Mouse (Mus musculus) adrenal gland, postnatal 14 days (tissue): ENCODE measurements around the gene Thap3. TPM values are rescaled to one million over a fixed set of nuclear protein-coding genes. Genes with fewer than 3 reads are reported as not detected.

Source experiments
- DNase-seq: peaks from one replicate; pipeline ENCODE4 v3.0.0; 2021; ENCODE audit warnings: mixed read lengths
- total RNA-seq: library from RNA; stranded (reverse); gene quantifications from 2 replicates; pipeline ENCODE4 v1.2.3, GENCODE M21; 2021

Thap3 gene
- total RNA-seq, 1 experiment from 2014 or later: 15.2 TPM

DNA sequence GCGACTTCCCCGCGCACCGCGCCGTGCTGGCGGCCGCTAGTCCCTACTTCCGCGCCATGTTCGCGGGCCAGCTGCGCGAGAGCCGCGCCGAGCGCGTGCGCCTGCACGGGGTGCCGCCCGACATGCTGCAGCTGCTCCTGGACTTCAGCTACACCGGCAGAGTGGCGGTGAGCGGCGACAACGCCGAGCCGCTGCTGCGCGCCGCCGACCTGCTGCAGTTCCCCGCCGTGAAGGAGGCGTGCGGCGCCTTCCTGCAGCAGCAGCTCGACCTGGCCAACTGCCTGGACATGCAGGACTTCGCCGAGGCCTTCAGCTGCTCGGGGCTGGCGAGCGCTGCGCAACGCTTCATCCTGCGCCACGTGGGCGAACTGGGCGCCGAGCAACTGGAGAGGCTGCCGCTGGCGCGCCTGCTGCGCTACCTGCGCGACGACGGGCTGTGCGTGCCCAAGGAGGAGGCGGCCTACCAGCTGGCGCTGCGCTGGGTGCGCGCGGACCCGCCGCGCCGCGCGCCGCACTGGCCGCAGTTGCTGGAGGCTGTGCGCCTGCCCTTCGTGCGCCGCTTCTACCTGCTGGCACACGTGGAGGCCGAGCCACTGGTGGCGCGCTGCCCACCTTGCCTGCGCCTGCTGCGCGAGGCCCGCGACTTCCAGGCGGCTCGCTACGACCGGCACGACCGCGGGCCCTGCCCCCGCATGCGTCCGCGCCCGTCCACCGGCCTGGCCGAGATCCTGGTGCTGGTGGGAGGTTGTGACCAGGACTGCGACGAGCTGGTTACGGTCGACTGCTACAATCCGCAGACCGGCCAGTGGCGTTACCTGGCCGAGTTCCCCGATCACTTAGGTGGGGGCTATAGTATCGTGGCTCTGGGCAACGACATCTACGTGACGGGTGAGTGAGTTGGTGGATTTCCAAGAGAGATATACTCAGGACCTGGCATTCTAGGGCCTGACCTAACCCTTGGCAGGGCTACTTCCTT is 20.6 kb upstream of the Thap3 start:
- peak; percentile 83 for DNase-seq

- DNase-seq: peak; percentile 98
These were observed 19.9 kb upstream of the Thap3 start, which contains the start of gene Klhl21 for GRCm38 (mm10) chr4:152008622-152009075. Gene Klhl21, plus strand, starts transcription at chr4:152008803.

DNA sequence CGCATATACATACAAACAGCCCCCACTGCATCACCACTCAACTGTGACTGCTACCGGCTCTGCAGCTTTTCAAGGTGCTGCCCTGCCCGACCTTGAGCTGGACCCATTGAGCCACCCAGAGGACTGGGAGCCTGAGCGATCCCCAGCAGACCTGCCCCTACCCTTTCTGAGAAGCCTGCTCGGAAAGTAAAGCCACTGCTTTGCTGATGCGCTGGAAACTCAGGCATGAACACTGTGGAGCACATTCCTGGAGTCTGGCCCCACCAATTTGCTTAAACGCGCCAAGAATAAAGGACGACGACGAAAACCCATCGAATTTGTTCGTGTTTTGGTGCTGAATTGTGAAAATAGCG is 19.3 kb upstream of the Thap3 start:
- peak; percentile 44 for DNase-seq

GRCm38 (mm10) chr4:152007481-152008147 is 18.8 kb upstream of the Thap3 start:
- no peak for DNase-seq

GRCm38 (mm10) chr4:152006812-152007211 is 18.0 kb upstream of the Thap3 start:
- DNase-seq: no peak

GRCm38 (mm10) chr4:152006137-152006536 is 17.3 kb upstream of the Thap3 start:
- DNase-seq: no peak

- DNase-seq: no peak
These were observed 13.3 kb upstream of the Thap3 start for GRCm38 (mm10) chr4:152002063-152002462.

- DNase-seq: no peak
These were observed 12.5 kb upstream of the Thap3 start for GRCm38 (mm10) chr4:152001335-152001734.

DNA sequence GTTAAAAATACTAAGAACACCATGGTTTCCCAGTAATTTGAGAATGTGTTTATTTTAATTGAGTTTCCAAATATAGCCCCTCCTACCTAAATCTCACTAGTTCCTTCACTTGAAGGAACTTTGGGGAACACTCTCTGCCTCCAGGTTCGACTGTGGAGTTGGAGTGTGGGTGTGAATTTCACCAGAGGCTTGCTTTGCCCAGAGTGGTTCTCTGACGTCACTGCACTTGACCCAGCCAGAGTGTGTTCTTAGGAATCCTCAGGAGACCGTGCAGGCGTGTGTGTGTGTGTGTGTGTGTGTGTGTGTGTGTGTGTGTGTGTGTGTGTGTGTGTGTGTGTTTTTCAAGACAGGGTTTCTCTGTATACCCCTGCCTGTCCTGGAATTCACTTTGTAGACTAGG is 12.1 kb upstream of the Thap3 start:
- peak; percentile 32 for DNase-seq

DNA sequence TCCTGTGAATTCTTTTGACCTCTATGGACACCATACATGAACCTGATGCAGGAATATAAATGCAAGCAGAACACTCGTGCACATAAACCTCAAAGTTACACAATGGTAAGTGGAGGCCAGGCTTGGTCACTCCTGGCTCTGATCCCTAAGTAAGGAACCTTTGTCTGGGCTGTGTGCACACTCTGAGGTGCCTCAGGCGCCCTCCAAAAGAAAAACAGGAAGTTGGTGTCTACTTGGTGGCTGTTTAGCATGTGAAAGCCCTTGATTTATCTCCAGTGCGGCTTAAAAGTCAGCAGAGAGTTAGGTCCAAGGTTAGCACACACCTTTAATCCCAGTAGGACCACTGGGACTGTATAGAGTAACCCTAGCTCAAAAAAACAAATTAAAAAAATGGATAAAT is 10.7 kb upstream of the Thap3 start:
- DNase-seq: peak; percentile 6

GRCm38 (mm10) chr4:151997701-151998100 is 8.9 kb upstream of the Thap3 start:
- DNase-seq: no peak

DNA sequence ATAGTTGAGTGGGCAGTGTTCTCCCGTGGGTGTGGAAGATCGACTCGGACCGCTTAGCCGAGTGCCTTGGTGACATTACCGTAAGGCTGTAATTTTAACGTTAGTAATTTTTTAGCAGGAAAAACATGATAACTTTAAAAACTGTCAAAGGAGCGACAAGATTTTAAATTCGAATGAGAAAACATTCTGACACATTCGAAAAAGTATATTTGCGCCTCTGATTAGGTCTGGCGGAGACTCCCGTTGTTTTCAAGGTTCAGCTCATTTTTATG is 8.1 kb upstream of the Thap3 start:
- DNase-seq: no peak

DNA sequence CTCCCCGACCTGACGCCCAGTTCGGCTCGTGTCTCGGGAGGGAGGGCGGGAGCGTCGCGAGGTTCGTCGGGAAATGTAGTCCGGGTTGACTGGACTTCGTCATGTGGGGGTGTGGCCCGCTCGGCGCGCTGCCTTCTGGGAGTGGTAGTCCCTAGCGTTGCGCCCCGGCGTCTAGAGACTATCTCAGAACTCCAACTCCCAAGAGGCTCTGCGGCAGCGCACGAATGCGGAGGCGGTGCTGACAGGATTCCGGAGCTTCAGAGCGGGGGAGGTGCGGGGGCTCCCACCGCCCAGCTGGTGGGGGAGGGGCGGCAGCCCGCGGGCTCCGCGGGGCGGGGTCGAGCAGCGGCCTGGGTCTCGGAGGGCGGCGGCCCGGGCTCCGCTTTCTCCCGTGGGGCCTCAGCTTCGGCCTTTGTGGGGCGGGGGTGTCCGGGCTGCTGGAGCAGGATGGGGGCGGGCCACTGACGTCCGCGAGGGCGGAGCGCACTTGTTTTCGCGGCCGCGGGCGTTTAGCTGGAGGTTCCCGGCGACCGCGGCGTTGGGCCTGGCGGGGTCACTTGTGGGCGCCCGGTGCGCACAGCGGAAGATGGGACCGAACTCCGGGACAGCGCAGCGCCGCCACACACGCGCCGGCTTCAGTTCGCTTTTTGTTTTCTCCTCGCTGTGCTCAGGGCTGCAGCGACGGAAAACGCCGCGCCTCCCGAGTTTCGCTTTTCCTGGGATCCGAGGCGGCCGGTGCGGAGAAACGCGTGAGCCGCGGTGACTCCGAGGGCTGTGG is 7.6 kb upstream of the Thap3 start, which contains the start of gene Phf13:
Gene Phf13 (minus strand): TSS at position 86 of the 778 bp plus-strand sequence.
- peak; percentile 99 for DNase-seq

GRCm38 (mm10) chr4:151995371-151996172 is 6.8 kb upstream of the Thap3 start:
- peak; percentile 61 for DNase-seq

- peak; percentile 72 for DNase-seq
These were observed 5.7 kb upstream of the Thap3 start for GRCm38 (mm10) chr4:151994228-151995171.

DNA sequence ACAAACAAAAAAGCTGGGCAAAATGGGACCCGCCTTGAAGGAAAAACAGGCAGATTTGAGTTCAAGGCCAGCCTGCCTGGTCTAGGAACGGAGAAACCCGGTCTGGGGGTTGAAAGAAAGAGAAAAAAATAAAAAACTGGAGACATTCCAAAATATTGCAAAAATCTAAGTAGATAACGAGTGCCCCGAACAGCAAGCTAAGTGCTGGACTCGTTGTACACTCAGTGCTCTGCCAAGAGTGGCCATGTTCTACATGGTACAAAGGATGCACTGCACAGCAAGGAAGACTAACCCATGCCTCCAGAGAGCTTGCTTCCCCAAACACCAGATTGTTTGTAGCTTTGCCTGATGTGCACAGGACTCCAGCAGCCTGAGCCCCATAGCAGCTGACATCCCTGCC is 4.2 kb upstream of the Thap3 start:
- DNase-seq: no peak

- no peak for DNase-seq
These were observed 3.3 kb upstream of the Thap3 start for GRCm38 (mm10) chr4:151992091-151992490.

GRCm38 (mm10) chr4:151989110-151989488 is 302 bp upstream of the Thap3 start:
- no peak for DNase-seq

DNA sequence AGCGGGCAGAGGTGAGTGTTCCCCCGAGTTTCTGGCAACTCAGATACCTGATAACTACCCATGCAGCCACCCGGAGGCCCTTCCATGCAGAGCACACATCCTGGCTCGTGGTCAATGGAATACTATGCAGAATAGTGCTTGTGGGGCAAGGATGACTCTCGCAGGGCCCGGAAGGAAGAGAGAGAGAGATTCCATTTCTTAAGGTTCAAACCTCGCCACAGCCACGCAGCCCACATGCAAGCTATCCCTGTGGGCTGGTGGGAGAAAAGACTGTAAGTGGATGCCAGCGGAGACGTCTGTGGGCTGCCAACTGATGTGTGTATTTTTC is 819 bp downstream of the Thap3 start:
- DNase-seq: peak; percentile 36

DNA sequence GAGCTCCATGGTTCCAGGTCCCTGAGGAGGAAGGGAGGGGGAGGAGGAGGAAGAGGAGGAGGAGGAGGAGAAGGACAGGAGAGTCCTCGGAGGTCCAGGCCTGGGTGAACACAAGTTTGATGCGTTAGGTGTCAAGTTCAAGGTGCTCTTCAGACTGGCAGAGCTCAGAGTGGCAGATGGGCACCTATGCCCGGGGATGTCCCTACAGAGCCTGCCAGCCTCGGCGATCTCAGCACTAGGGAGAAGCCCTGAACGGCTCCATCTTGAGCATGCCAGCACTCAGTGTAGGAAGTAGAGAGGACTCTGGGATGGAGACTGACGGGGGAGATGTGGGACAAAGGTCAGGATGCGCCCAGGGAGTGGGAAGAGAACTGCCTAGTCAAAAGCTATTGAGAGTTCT is 2.1 kb downstream of the Thap3 start:
- no peak for DNase-seq

DNA sequence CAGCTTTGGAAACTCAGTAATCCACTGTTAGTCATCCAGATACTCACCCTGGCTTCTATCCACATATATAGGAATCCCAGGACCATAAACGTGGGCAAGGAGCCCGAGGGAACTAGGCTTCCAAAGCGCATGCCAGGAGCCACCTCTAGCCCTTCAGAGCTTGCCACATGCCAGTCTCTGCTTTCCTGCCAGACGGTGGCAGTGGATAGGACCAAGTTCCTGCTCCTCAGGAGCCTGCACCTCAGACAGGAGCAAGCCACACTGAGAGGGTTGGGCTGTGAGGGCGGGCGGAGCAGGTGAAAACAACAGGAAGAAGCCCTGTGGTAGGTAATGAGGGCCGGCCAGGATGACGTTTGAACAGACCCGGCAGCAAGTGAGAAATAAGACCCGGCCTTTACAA is 2.9 kb downstream of the Thap3 start:
- DNase-seq: no peak
